Mouse (Mus musculus): ENCODE results near the gene Vil1.

- no peak for TF ChIP-seq ZC3H11A (IDR thresholded peaks at IDR 0.05; ENCODE audit: borderline replicate concordance, low read depth, low read length)
- TF ChIP-seq ZNF384 (IDR thresholded peaks at IDR 0.05; ENCODE audit: low read depth, low read length): no peak
Measured at GRCm38 (mm10) chr1:74362325-74363229, 46.6 kb upstream of the Vil1 start.

Data from ES-E14 (cell line).